Mouse (Mus musculus) forebrain, embryonic 12.5 days (tissue): Measurements from ENCODE around the gene Rlim. TPM values are rescaled to one million over a fixed set of nuclear protein-coding genes. Genes with fewer than 3 reads are reported as not detected.

Source experiments
- ATAC-seq: fragments of 200-750 bp; cut with Nextera tagmentation; 2 replicates; pipeline ENCODE4 v1.8.0; 2017; ENCODE audit warnings: moderate TSS enrichment; ENCODE audit not compliant: low FRiP score
- H3K27ac ChIP-seq: fragments of 300-500 bp; sonication (generic); 2 replicates; pipeline ENCODE4 v1.5.1; 2016; ENCODE audit warnings: mild to moderate bottlenecking
- H3K27me3 ChIP-seq: fragments of 300-500 bp; sonication (generic); 2 replicates; pipeline ENCODE4 v1.6.1; 2016; ENCODE audit warnings: mild to moderate bottlenecking
- H3K36me3 ChIP-seq: fragments of 300-500 bp; sonication (generic); replicated peaks from 2 replicates; pipeline ENCODE4 v1.6.1; 2016; ENCODE audit warnings: mild to moderate bottlenecking
- H3K4me1 ChIP-seq: fragments of 300-500 bp; sonication (generic); 2 replicates; pipeline ENCODE4 v1.6.1; 2016
- H3K4me2 ChIP-seq: fragments of 300-500 bp; sonication (generic); 2 replicates; pipeline ENCODE4 v1.6.1; 2016; ENCODE audit warnings: mild to moderate bottlenecking, moderate library complexity
- H3K4me3 ChIP-seq: fragments of 300-500 bp; sonication (generic); replicated peaks from 2 replicates; pipeline ENCODE4 v1.5.1; 2016; ENCODE audit warnings: mild to moderate bottlenecking
- H3K9ac ChIP-seq: fragments of 300-500 bp; sonication (generic); 2 replicates; pipeline ENCODE4 v1.6.1; 2016; ENCODE audit warnings: mild to moderate bottlenecking
- H3K9me3 ChIP-seq: fragments of 300-500 bp; sonication (generic); 2 replicates; pipeline ENCODE4 v1.6.1; 2016
- WGBS: fragments of 180-500 bp; shearing (Covaris S2); methylation state at CpG from one replicate; pipeline ENCODE4 v1.1.7; 2016; 5-methylcytosine and 5-hydroxymethylcytosine counted together
- polyA plus RNA-seq: library from polyadenylated mRNA; unstranded; fragments of >200 nt; fragmentation: Nextera tagmentation; extraction: Ambion mirVana; gene quantifications from 2 replicates; pipeline ENCODE4 v1.2.1, GENCODE M21; 2016

Rlim gene
- polyA plus RNA-seq, 1 experiment from 2014 or later: 45.7 TPM

GRCm38 (mm10) chrX:103980590-103981168, 405 bp downstream of the Rlim start:
- 25% methylated on average over 51 of the region's 51 CpGs for WGBS
- Histone ChIP-seq H3K36me3 (no peaks in the 10 kb centered on the region), H3K4me3 (peak overlapping the region; percentile 68), H3K9ac (peak overlapping the region; percentile 73), H3K27me3 (peaks cover 22% of the 10 kb centered on the region), H3K4me1 (no peaks in the 10 kb centered on the region), H3K27ac (peak overlapping the region; percentile 90), H3K9me3 (no peaks in the 10 kb centered on the region), H3K4me2 (peak overlapping the region; percentile 55)
- peak; percentile 41 for ATAC-seq

GRCm38 (mm10) chrX:103980036-103980435, 1.0 kb downstream of the Rlim start:
- Histone ChIP-seq H3K4me3 (peak overlapping the region; percentile 68), H3K9me3 (no peaks in the 10 kb centered on the region), H3K36me3 (no peaks in the 10 kb centered on the region), H3K9ac (peak overlapping the region; percentile 73), H3K27ac (peak overlapping the region; percentile 90; the same call in 1 of the 2 replicates), H3K4me1 (no peaks in the 10 kb centered on the region), H3K27me3 (peaks cover 19% of the 10 kb centered on the region), H3K4me2 (peak overlapping the region; percentile 55)
- 9% methylated on average over 12 of the region's 12 CpGs for WGBS
- no peak for ATAC-seq

GRCm38 (mm10) chrX:103939701-103940100, 41.4 kb downstream of the Rlim start:
- no peaks in the 10 kb centered on the region for H3K36me3 ChIP-seq
- H3K4me3 ChIP-seq: no peak overlapping the region
- ATAC-seq: no peak
- WGBS: 81% methylated on average over 3 of the region's 3 CpGs
- H3K9me3 ChIP-seq: no peaks in the 10 kb centered on the region
- H3K4me1 ChIP-seq: no peaks in the 10 kb centered on the region
- peaks cover 43% of the 10 kb centered on the region for H3K27me3 ChIP-seq
- no peak overlapping the region for H3K9ac ChIP-seq
- H3K27ac ChIP-seq: no peak overlapping the region
- H3K4me2 ChIP-seq: no peak overlapping the region

GRCm38 (mm10) chrX:103937333-103937732, 43.8 kb downstream of the Rlim start:
- H3K27me3 ChIP-seq: peaks cover 36% of the 10 kb centered on the region
- 25% methylated on average over 3 of the region's 3 CpGs for WGBS
- no peak for ATAC-seq

DNA sequence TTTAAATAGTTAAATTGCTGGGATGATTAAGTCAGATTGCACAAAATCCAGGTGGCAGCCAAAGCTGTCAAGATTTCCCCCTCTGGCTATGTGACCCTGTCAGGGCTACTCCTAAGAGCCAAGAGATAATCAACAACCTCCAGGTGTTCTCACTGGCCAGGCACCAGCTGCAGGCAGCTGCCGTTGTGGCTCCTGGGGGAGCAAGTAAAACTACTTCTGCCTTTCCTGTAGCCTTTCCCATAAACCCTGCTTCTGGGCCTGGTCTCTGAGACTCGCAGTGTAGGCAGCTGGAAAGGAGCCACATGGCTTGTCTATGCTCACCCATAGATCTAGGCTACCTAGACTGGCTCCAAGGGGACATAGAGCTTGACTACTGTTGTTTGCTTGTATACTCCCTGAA, 58.6 kb downstream of the Rlim start:
- Histone ChIP-seq H3K27ac (no peak overlapping the region), H3K4me2 (no peak overlapping the region), H3K36me3 (no peaks in the 10 kb centered on the region), H3K9me3 (no peaks in the 10 kb centered on the region), H3K9ac (no peak overlapping the region), H3K27me3 (peaks cover 52% of the 10 kb centered on the region), H3K4me1 (no peaks in the 10 kb centered on the region), H3K4me3 (no peak overlapping the region)
- no peak for ATAC-seq
- WGBS: 70% methylated on average over 2 of the region's 2 CpGs

More at GRCm38 (mm10) chrX:103937333-103937732, 43.8 kb downstream of the Rlim start:
- H3K9ac ChIP-seq: no peak overlapping the region
- no peaks in the 10 kb centered on the region for H3K36me3 ChIP-seq
- H3K4me1 ChIP-seq: no peaks in the 10 kb centered on the region
- H3K4me3 ChIP-seq: no peak overlapping the region
- no peak overlapping the region for H3K27ac ChIP-seq
- H3K9me3 ChIP-seq: no peaks in the 10 kb centered on the region
- H3K4me2 ChIP-seq: no peak overlapping the region

- no peak for ATAC-seq
- Histone ChIP-seq H3K4me2 (no peak overlapping the region), H3K4me3 (no peak overlapping the region), H3K36me3 (no peaks in the 10 kb centered on the region), H3K9ac (no peak overlapping the region), H3K27ac (no peak overlapping the region), H3K27me3 (peaks cover 68% of the 10 kb centered on the region), H3K4me1 (no peaks in the 10 kb centered on the region), H3K9me3 (no peaks in the 10 kb centered on the region)
- WGBS: 49% methylated on average over 5 of the region's 5 CpGs
Measured at GRCm38 (mm10) chrX:103918954-103919353, 62.1 kb downstream of the Rlim start.

DNA sequence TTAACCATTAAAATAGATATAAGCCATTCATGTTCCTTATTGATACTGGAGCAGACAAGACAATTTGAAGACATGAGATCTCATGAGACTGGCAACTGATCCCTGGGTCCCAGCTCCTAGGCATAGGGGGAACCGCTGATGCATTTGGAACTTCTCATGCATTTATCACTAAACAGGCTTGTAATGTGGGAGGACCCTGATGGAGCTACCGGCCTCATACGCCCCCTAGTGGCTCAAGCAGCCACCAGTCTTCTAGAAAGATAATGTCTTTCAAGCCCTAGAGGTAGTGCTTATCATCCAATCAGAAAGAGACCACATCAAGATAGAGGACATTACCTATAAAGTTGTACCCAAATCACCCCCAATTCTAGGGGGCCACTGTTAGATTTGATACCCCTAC, 66.3 kb downstream of the Rlim start:
- Histone ChIP-seq H3K27ac (no peak overlapping the region), H3K4me2 (no peak overlapping the region), H3K36me3 (no peaks in the 10 kb centered on the region), H3K9ac (no peak overlapping the region), H3K9me3 (no peaks in the 10 kb centered on the region), H3K27me3 (peaks cover 74% of the 10 kb centered on the region), H3K4me1 (no peaks in the 10 kb centered on the region), H3K4me3 (no peak overlapping the region)
- 0 out of 2 replicates have a peak, but pooled peaks have one; percentile 41 for ATAC-seq
- 11% methylated on average over 3 of the region's 3 CpGs for WGBS

Other genes starting within 250 kb of the Rlim start
- gene Slc16a2, start 159.3 kb downstream of the Rlim start, polyA plus RNA-seq: 14.3 and 14.8 TPM in 2 replicates
- 4.0 and 4.1 TPM in 2 replicates for gene Nexmif, start 219.9 kb upstream of the Rlim start, polyA plus RNA-seq